Mouse (Mus musculus): ENCODE results near the gene Brd2. TPM values are rescaled to one million over a fixed set of nuclear protein-coding genes. Genes with fewer than 3 reads are reported as not detected.

Gene Brd2
- total and polyA plus RNA-seq, 3 experiments = 214 to 336 (median 298) TPM

DNA sequence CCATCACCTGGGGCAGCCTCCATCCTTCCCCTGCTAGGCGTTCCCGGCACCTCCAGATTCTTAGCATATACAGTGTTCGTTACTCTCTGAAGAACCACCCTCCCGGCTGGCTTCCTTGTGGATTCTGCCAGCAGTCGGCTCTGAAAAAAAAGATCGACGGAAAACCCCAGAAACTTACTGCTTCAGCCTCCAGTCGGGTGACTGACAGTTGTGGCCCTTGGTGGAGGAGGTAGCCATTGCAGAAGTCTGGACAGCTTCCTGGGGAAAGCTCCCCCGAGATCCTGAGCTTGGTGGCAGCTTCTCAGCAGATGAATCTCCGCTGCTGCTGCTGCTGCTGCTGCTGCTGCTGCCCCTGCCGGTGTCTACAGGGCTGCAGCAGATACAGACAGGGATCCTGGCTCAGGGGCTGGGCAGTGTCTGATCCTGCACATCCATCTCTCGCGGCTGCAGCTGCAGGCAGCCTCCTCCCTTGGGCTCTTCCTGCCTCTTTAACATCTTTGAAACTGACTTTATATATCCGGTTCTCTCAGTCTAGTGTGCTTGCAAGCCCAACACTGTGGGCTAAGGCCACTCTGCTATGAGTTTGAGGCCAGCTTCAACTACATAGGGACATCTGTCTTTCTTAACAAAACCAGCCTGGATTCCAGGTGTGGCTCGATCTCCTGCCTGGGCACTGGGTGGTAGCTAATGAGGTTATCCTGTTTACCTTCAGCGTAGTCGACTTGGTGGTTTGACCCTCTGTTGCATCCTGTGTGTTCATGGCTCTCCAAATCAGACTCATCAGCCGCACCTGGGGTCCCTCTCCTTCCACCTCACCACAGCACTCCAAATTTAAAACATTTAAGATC is 6.7 kb upstream of the Brd2 start:
- peaks cover 58% of the 10 kb centered on the region for H3K4me1 ChIP-seq (ENCODE audit: insufficient read depth, low read depth, low read length)
- TF ChIP-seq TAL1 (conservative IDR thresholded peaks at IDR 0.05; ENCODE audit: low read depth, low read length) (no peak), CTCF (IDR thresholded peaks at IDR 0.05; ENCODE audit: low read depth, low read length) (no peak), GATA2 (IDR thresholded peaks at IDR 0.05; ENCODE audit: borderline replicate concordance, low read depth, low read length) (no peak)
- no peak for DNase-seq (ENCODE audit: low spot score)
- H3K27me3 ChIP-seq (ENCODE audit: insufficient read depth, low read length) = peaks cover 13% of the 10 kb centered on the region
- H3K9me3 ChIP-seq (replicated peaks) = no peaks in the 10 kb centered on the region
- no peak overlapping the region for H3K4me3 ChIP-seq (ENCODE audit: low read depth, low read length)
- H3K36me3 ChIP-seq (replicated peaks) = peaks cover 41% of the 10 kb centered on the region
- no peak for ATAC-seq (ENCODE audit: extremely low read depth, insufficient number of reproducible peaks, low FRiP score, poor library complexity, severe bottlenecking)

DNA sequence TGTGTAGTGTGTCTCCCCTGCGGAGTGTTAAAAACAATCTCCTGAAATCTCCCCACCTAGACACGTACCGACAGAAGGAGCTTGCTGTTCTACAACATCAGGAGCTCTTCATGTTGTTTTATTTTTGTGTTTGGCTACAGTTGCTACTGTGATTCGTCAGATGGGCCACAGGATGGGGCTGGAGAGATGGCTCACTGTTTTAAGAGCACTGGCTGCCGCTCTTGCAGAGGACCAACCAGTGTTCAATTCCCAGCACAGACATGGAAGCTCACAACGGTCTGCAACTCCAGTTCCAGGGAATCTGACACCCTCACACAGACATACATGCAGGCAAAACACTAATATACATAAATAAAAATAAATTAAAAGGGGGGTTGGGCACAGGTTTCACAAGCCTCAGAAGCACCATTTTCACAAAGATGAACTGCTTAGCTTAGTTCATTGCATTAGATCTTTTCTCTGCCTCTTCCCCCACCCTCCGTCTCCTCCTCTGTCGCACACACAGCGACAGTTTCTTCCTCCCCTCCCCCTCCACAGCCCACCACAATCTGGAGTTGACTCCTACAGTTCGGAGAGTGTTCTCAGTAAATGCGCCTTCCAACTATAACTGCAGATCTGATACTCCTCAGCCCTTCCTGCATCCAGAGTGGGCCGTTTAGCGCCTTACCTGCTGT is 6.0 kb upstream of the Brd2 start:
- ATAC-seq (ENCODE audit: extremely low read depth, insufficient number of reproducible peaks, low FRiP score, poor library complexity, severe bottlenecking) (no peak), DNase-seq (ENCODE audit: low spot score) (no peak)
- Histone ChIP-seq H3K9me3 (replicated peaks) (no peaks in the 10 kb centered on the region), H3K4me3 (ENCODE audit: low read depth, low read length) (no peak overlapping the region), H3K36me3 (replicated peaks) (peaks cover 47% of the 10 kb centered on the region), H3K27me3 (ENCODE audit: insufficient read depth, low read length) (peaks cover 9% of the 10 kb centered on the region; the same call in 1 of the 2 replicates), H3K4me1 (ENCODE audit: insufficient read depth, low read depth, low read length) (peaks cover 63% of the 10 kb centered on the region)
- TF ChIP-seq CTCF (IDR thresholded peaks at IDR 0.05; ENCODE audit: low read depth, low read length) (no peak), GATA1 (IDR thresholded peaks at IDR 0.05; ENCODE audit: borderline replicate concordance, low read length) (no peak), GATA2 (IDR thresholded peaks at IDR 0.05; ENCODE audit: borderline replicate concordance, low read depth, low read length) (no peak), TAL1 (conservative IDR thresholded peaks at IDR 0.05; ENCODE audit: low read depth, low read length) (no peak), POLR2AphosphoS5 (IDR thresholded peaks at IDR 0.05; ENCODE audit: insufficient replicate concordance, low read depth, low read length) (0 out of 2 replicates have a peak, but pooled peaks have one; percentile 48)

DNA sequence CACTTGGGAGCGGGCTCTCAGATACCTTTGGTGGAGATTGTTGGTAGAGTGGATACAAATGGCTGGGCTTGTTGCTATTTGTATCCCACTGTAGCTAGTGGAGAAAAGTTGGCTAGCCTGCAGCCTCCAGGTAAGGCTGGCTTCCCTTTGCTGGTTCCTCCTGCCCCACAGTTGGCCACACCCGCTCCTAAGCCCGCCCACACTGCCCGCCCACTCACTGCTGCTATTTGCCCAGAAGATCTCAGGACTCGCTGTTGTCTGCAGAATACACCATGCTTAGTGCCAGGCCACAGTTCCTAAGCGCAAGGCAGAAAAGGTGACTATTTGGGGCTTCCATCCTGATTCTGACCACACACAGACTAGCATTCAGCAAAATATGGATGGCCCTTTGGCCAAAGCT is 5.0 kb upstream of the Brd2 start:
- H3K27me3 ChIP-seq (ENCODE audit: insufficient read depth, low read length) = peaks cover 5% of the 10 kb centered on the region; the same call in 1 of the 2 replicates
- DNase-seq (ENCODE audit: low spot score) (peak; percentile 75), ATAC-seq (ENCODE audit: extremely low read depth, insufficient number of reproducible peaks, low FRiP score, poor library complexity, severe bottlenecking) (peak; percentile 65)
- peak overlapping the region; percentile 14; the same call in 1 of the 2 replicates for H3K4me3 ChIP-seq (ENCODE audit: low read depth, low read length)
- no peak for TF ChIP-seq GATA2 (IDR thresholded peaks at IDR 0.05; ENCODE audit: borderline replicate concordance, low read depth, low read length)
- TF ChIP-seq GATA1 (IDR thresholded peaks at IDR 0.05; ENCODE audit: borderline replicate concordance, low read length) = no peak
- TF ChIP-seq POLR2AphosphoS5 (IDR thresholded peaks at IDR 0.05; ENCODE audit: insufficient replicate concordance, low read depth, low read length) = no peak
- TF ChIP-seq TAL1 (conservative IDR thresholded peaks at IDR 0.05; ENCODE audit: low read depth, low read length) = no peak
- no peak for TF ChIP-seq CTCF (IDR thresholded peaks at IDR 0.05; ENCODE audit: low read depth, low read length)
- peaks cover 47% of the 10 kb centered on the region for H3K36me3 ChIP-seq (replicated peaks)
- no peaks in the 10 kb centered on the region for H3K9me3 ChIP-seq (replicated peaks)
- H3K4me1 ChIP-seq (ENCODE audit: insufficient read depth, low read depth, low read length) = peaks cover 68% of the 10 kb centered on the region

DNA sequence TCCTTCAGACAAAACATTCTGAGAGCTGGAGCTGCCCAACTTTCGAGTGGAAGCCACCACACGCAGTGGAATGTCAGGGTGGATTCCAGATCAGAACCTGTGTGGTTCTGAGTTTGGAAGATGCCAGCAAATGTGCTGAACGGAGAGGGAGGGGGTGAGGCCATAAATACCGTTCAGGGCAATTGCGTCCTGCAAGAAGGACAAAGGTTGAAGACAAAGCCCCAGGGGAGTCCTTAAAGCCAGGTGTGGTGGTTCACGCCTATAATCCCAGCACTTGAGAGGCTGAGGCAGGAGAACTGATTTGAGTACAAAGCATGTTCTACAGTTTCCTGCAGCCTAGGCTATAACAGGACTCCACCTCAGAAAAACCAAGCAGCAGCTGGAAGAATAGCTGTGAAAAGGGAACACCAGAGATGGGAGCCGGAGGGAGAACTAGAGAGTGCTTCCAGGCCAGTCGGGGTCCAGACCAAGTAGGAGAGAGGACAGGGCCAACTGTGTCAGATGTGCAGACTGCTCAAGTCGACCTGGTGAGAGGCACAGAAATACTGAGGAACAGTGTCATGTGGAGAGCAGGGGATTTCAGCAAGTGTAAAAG is 4.5 kb upstream of the Brd2 start:
- Histone ChIP-seq H3K4me1 (ENCODE audit: insufficient read depth, low read depth, low read length) (peaks cover 68% of the 10 kb centered on the region), H3K36me3 (replicated peaks) (peaks cover 47% of the 10 kb centered on the region), H3K4me3 (ENCODE audit: low read depth, low read length) (peak overlapping the region; percentile 14; the same call in 1 of the 2 replicates), H3K27me3 (ENCODE audit: insufficient read depth, low read length) (peaks cover 5% of the 10 kb centered on the region; the same call in 1 of the 2 replicates), H3K9me3 (replicated peaks) (no peaks in the 10 kb centered on the region)
- ATAC-seq (ENCODE audit: extremely low read depth, insufficient number of reproducible peaks, low FRiP score, poor library complexity, severe bottlenecking) = no peak
- no peak for DNase-seq (ENCODE audit: low spot score)
- TF ChIP-seq CTCF (IDR thresholded peaks at IDR 0.05; ENCODE audit: low read depth, low read length) (no peak), GATA1 (IDR thresholded peaks at IDR 0.05; ENCODE audit: borderline replicate concordance, low read length) (no peak), POLR2AphosphoS5 (IDR thresholded peaks at IDR 0.05; ENCODE audit: insufficient replicate concordance, low read depth, low read length) (no peak), GATA2 (IDR thresholded peaks at IDR 0.05; ENCODE audit: borderline replicate concordance, low read depth, low read length) (no peak), TAL1 (conservative IDR thresholded peaks at IDR 0.05; ENCODE audit: low read depth, low read length) (no peak)

DNA sequence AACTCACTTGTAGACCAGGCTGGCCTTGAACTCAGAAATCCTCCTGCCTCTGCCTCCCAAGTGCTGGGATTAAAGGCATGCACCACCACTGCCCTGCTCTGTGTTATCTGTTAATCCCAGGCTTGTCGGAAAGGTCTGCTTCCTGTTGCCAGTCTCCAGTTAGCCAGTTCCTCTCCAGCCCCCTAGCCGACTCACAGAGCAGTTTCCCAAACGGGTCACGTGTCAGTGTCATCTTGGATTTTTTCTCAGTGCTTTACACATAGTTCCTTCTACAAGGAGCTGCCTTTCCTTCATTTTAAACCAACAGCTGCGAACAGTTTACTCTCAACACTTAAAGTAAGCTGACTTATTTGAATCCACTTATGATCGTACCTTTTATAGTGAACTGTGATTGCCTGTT is 2.2 kb upstream of the Brd2 start:
- H3K4me3 ChIP-seq (ENCODE audit: low read depth, low read length) = peak overlapping the region; percentile 54; the same call in 1 of the 2 replicates
- H3K4me1 ChIP-seq (ENCODE audit: insufficient read depth, low read depth, low read length) = peaks cover 63% of the 10 kb centered on the region
- TF ChIP-seq CTCF (IDR thresholded peaks at IDR 0.05; ENCODE audit: low read depth, low read length) = no peak
- no peak for TF ChIP-seq GATA2 (IDR thresholded peaks at IDR 0.05; ENCODE audit: borderline replicate concordance, low read depth, low read length)
- no peak; the same call in 1 of the 2 replicates for TF ChIP-seq TAL1 (conservative IDR thresholded peaks at IDR 0.05; ENCODE audit: low read depth, low read length)
- TF ChIP-seq POLR2AphosphoS5 (IDR thresholded peaks at IDR 0.05; ENCODE audit: insufficient replicate concordance, low read depth, low read length) = no peak
- TF ChIP-seq GATA1 (IDR thresholded peaks at IDR 0.05; ENCODE audit: borderline replicate concordance, low read length) = no peak
- no peaks in the 10 kb centered on the region for H3K27me3 ChIP-seq (ENCODE audit: insufficient read depth, low read length)
- no peaks in the 10 kb centered on the region for H3K9me3 ChIP-seq (replicated peaks)
- DNase-seq (ENCODE audit: low spot score) = no peak
- no peak for ATAC-seq (ENCODE audit: extremely low read depth, insufficient number of reproducible peaks, low FRiP score, poor library complexity, severe bottlenecking)
- H3K36me3 ChIP-seq (replicated peaks) = peaks cover 56% of the 10 kb centered on the region

DNA sequence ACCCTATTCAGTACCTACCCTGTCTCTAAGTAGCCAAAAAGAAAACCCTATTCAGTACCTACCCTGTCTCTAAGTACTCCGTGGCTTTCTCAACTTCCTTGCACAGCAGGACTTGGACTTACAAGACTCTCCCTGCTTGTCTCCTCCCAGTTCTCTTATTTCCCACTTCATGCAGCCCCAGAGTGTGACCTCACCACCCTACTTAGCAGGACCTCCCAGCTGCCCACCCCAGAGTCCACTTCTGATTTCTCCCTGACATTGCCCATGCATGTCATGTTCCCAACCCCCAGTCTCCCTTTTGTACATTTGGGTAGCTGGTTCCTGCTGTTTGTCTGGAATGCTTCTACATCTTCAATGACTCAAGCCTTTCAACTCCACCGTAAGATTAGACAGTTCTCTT is 1.1 kb upstream of the Brd2 start:
- H3K36me3 ChIP-seq (replicated peaks) = peaks cover 55% of the 10 kb centered on the region
- H3K9me3 ChIP-seq (replicated peaks) = no peaks in the 10 kb centered on the region
- peaks cover 53% of the 10 kb centered on the region for H3K4me1 ChIP-seq (ENCODE audit: insufficient read depth, low read depth, low read length)
- no peak for DNase-seq (ENCODE audit: low spot score)
- ATAC-seq (ENCODE audit: extremely low read depth, insufficient number of reproducible peaks, low FRiP score, poor library complexity, severe bottlenecking) = no peak
- peak overlapping the region; percentile 99 for H3K4me3 ChIP-seq (ENCODE audit: low read depth, low read length)
- TF ChIP-seq TAL1 (conservative IDR thresholded peaks at IDR 0.05; ENCODE audit: low read depth, low read length) (no peak), GATA2 (IDR thresholded peaks at IDR 0.05; ENCODE audit: borderline replicate concordance, low read depth, low read length) (no peak), POLR2AphosphoS5 (IDR thresholded peaks at IDR 0.05; ENCODE audit: insufficient replicate concordance, low read depth, low read length) (no peak), GATA1 (IDR thresholded peaks at IDR 0.05; ENCODE audit: borderline replicate concordance, low read length) (no peak), CTCF (IDR thresholded peaks at IDR 0.05; ENCODE audit: low read depth, low read length) (no peak)
- H3K27me3 ChIP-seq (ENCODE audit: insufficient read depth, low read length) = no peaks in the 10 kb centered on the region

Data from G1E (cell line).